Mouse (Mus musculus): Measurements from ENCODE around the gene Cela3b.

The Cela3b gene

DNA sequence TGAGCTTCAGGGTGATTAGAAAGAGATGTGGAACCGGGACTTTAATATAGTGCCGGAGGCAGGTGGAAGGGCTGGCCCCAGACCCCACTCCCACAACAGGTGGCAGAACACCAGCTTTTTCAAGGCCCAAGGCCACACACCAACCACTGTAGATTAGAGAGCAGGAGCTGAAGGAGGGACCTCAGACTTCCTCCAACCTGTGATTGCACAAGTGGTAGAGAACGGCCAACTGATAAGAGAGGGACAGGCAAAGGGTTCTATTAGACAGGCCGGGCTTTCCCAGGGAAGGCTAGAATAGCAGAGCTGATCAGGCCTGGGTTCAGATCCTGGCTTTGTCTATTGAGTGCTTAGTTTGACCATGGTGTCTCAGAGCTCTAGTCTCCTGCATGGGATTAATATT is at the start of gene Cela3b:
Gene Cela3b (minus strand): TSS at position 39 of the 400 bp plus-strand sequence.
- DNase-seq, result no peak

DNA sequence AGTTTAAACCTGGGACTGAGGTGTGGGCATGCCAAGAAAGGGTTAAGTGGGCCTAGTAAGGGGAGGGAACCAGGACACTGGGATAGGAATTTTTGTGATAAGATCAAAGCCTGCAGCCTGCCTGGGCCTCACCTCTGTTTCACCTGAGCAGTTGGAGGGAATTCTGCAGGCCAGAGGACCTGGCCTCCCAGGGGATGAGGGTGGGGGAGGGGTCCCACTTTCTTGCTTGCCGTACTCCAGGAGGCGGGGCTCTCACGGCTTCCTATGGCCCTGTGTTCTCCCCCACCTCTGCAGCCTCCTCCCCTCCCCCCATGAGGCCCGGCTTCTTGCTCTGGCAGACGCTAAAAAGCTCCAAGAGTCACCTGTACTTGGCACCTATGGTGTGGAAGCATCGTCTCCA is 49.4 kb upstream of the Cela3b start:
- DNase-seq, result no peak

GRCm38 (mm10) chr4:137478306-137478705 is 48.0 kb upstream of the Cela3b start:
- no peak for DNase-seq

DNA sequence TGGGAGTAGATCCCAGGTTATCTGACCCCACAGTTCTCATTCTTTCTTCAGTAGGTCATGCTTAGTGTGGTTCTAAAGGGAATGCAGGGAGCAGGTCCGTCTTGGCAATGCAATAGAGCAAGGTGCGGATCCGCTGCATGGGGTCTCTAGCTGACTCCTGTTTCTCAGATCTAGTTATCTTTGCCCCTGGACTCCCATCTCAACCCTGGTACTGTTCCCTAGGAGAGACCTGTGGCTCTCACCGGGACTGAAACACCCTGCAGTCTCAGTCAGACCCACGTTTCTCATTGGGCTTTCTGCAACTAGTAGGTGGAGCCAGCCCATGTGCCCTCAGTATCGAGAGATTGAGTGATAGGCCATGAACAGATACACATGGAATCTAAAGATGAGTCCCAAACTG is 47.3 kb upstream of the Cela3b start:
- DNase-seq, result no peak

DNA sequence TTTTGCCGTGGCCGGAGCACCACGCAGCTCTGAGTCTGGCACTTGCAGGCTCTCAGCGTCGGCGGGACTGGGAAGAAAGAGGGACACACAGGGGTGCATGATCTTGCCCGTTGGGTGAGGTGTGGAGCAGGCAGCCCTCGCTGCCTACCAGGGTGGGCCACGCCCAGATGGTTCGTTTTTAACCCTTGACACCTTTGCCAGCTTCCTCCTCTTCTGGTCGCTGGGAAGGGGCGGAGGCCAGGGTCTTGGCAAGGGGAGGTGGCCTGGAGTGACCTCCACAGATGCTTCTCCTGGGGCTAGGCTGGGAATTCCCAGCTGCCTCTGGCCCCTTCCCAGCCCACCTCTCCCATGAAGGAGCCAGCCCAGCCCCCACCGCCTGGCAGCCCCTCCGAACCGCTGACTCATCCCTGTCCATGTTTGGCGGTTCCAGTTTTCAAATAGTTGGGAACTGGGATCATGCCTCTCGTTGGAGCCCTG is 46.5 kb upstream of the Cela3b start:
- peak in 1 of 2 experiments; percentile 32 for DNase-seq

DNA sequence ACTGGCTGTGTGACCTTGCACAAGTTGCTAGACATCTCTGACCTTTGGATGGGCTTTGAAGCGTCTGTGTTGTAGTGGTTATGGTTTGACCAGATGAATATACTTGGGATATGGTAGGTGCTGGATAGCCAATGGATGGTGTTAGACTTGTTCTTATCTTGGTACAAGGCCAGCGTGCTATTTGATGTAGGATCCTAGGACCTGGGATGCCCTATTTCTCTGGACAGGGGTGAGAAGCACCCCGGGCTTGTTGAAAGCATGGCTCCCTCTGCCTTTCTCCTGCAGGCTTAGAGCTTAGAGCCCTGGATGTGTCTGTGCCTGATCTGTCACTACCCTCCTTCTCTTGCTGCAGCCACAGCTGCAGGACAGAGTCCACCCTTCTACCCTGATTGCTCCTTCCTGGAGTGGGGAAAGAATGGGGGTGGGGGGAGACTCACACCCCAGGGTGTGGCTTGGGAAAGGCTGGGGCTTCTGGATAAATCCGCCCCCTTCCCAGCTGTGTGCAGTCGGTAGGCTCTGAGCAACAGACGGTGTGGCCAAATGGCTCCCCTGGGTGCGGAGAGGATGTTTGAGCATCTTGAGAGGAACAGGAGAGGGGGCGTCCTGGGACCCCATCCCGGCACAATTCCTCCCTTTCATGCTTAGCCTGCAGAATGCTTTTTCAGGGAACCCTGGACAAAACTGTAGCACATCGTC is 45.9 kb upstream of the Cela3b start:
- no peak for DNase-seq

DNA sequence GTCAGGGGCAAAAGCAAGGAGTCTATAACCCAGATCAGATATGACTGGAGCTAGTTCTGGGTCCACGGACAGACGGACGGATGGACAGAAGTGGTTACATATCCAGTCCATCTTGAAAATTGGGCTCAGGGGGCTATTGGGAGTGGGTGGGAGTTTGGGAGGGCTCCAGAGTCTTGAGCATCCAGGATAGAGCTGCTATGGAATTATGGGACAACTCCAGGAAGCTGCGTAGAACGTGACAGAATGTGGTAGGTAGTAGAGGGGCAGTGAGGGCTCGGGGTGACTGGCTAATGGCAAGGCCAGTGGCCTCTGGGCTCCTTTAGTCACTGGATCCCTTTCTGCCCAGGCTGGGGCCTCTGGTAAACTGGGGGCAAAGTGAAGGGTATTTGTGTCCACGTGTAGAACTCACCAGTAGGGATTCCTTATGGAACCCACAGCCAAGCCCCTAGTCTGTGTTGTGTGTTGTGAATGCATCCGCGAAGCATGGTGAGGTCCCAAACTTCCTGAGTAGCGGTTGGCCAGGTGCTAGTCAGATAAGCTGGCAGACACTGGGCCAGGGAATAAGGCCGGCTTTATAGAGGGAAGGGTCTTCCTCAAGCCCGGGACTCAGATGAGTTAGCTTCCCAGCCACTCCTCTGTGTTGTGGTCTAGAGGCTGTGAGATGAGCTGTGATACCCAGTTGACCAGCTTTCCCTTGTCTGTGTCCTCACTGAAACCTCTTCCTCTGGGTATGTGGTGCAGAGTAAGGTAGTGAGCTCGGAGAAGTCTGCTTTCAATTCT is 45.1 kb upstream of the Cela3b start:
- no peak for DNase-seq

DNA sequence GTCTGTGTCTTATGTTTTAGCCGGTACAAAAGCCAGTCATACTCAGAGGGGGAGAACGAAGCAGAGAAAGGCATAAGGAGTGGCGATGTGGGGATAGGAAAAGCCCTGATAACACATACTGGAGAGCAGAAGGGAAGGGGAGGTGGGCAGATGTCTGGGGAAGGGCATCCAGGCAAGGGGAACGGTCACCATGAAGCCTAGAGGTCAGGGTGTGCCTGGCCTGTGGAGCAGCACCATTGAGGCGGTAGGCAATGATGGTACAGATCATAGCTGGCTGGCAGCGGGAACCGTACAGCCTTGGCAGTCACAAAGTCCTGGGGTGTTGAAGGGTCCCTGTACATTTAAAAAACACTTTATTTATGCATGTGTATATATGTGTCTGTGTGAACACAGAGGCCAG is 44.4 kb upstream of the Cela3b start:
- no peak for DNase-seq

GRCm38 (mm10) chr4:137473701-137474388 is 43.5 kb upstream of the Cela3b start:
- no peak for DNase-seq

DNA sequence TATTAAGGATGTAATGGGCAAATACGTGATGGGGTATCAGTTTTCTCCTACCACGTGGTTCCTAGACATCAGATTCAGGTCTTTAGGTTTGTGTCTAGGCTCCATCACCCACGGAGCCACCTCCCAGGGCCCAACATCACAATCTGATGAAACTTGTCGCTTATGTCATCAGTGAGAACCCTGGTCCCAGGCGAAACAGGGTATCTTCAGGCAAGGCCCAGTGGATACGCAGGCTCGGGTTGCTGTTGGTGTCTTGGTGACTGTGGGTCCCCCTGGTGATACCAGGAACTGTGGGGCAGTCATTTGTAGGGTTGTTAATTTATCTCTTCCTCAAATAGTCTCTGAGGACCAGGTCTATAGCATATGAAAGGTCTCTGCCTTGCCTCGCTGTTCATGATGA is 42.9 kb upstream of the Cela3b start:
- no peak for DNase-seq

GRCm38 (mm10) chr4:137471326-137471725 is 41.0 kb upstream of the Cela3b start:
- no peak for DNase-seq

DNA sequence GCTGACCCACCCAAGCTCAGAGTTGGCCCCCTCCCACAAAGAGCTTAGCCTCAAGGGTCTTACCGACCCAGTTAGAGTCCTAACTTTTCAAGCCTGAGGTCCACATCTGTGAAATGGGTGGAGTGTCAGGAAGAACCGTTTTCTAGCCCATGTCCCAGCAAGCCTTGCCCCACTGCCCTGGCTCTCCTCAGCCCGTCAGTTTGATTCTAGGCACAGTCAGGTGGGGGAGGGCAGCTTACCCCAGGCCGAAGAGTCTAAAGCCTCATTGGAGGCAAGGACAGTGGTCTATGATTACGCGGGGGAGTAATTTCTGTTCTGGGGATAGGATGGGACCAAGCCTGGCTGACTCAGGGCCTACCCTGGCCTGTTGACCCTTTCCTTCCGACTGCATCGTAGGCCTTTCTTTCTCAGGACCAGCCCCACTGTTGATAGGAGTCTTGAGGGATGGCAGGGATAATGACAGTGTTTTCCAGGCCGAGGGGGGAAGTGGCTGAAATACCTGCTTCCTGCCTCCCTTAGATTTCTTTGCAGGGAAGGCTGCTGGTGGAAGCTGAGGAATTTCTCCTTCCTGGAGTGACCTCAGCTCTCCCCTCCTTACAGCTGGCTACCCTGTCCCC is 40.5 kb upstream of the Cela3b start:
- no peak for DNase-seq

DNA sequence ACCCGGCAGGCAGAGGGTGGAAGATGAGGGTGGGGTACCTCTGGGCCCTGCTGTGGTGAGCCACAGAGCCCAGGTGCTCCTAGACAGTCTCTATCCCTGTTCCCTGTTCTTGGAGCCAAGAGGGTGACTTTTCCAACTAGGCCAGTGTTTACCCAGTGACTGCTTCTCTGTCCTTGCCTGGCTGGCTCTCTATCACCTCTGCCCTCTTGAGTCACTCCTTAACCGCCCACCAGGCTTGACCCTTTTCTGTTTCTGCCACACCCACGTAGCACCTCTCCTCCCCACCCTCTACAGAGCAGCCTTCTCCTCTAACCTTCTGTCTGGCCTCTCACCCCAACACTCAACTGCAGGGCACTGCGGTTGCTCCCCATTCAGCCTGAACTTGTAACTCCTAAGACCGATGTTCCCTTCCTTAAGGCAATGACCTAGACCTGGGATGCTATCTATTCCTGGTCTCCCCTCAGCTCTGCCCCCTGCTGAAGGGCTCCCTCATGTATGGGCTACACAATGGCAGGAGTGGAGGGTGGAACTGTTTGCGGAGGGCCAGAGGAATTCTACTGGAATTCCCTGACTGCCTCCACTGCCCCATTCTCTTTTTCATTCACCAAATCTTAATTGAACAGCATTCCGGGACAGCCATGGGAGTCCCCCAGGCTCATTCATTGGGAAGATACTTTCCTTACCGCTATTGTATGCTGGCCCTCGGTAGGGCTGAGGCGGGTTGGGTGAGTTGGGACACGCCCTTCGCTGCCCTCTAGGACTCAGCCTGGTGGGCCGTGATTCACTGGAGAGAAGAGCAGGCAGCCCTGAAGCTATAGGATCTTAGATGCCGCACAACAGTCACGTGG is 39.7 kb upstream of the Cela3b start:
- DNase-seq, result no peak

DNA sequence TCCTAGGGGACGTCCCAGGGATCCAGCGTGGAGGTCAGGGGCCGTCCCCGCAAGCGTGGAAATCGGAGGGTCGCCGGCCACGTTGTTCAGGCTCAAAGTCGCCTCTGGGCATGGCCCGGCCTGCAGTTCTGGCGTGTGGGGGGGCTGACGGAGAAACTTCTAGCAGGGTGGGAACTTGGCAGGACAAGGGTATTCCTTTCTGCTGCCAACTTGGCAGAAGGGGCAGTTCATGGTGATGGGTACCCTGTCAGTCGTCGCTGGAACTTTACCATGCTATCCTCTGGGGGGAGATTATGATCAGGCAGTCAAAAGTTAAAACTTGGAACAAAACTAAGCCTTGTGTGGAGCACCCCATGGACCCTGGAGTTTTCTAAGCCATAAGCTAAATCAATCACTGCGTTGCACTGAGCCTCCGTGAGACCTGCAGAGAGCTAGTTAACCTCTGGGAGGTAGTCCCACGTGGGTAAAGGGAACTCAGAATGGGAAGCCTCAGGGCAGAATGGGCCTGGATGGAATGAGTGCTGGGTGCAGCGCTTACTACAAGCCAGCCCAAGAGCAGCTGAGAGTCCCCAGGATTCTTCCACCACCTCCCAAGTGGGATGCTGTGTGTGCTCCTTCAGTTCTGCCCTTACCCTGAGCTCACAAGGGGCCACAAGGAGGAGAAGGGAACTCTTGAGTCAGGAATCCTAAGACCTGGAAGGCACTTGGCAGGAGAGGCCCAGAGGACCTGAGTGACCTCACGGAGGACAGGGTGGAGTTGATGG is 38.9 kb upstream of the Cela3b start:
- no peak for DNase-seq

DNA sequence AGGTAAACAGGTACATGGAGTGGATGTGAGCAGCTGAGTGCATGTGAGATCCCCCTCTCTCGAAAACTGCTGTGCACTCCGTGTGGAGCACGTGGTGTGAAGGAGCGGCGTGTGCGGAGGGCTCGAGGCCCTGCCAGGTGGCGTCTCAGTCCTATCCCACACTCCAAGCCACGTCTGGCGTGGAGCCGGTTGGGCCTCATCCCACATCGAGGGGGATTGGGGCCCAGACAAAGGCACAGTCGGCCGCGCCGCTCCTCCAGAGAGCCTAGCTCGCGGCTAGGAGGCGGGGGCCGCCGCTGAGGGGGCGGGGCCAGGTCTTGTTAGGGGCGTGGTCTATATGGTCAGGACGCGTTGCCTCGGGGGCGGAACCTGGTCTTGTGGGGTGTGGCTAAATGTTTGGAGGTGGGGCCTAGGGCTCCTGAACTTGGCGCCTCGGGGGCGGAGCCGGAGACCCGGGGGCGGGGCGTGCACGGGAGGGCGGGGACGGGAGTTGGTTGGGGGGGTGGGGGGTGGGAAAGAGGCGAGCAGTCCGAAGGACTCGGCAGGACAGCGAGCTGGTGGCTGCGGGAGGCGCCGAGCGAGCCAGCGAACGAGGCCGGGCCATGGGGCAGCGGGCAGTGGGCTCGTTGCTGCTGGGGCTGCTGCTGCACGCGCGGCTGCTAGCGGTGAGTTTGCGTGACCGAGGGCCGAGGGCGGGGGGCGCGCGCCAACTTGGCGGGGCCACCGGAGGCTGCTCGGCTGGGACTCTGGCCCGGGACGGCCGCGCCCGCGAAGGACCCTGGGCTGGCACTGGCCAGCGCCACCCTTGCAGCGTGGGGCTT is 38.1 kb upstream of the Cela3b start, which contains the start of gene Hspg2:
Gene Hspg2 (plus strand): TSS at position 510 of the 821 bp plus-strand sequence.
- peak; percentile 73 to 85 for DNase-seq

DNA sequence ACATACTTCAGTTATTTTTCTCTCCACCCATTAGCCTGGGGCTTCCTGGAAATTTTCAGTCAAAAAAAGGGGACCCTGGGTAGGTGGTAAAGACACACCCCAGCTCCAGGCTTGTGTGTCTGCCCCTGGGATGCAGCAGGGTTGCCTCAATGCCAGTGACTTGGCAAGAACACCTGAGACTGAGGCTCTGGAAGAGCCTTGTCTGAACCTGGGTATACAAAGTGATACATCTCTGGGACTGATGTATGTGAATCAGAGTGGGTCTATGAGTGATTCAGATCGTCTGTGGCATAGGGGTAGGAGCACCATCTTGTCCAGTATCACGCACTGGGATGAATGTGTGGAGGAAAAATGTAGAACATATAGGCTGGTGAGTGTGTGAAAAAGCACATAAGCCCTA is 37.2 kb upstream of the Cela3b start:
- DNase-seq, result no peak

- DNase-seq, result no peak
These were observed 36.7 kb upstream of the Cela3b start for GRCm38 (mm10) chr4:137466991-137467390.

DNA sequence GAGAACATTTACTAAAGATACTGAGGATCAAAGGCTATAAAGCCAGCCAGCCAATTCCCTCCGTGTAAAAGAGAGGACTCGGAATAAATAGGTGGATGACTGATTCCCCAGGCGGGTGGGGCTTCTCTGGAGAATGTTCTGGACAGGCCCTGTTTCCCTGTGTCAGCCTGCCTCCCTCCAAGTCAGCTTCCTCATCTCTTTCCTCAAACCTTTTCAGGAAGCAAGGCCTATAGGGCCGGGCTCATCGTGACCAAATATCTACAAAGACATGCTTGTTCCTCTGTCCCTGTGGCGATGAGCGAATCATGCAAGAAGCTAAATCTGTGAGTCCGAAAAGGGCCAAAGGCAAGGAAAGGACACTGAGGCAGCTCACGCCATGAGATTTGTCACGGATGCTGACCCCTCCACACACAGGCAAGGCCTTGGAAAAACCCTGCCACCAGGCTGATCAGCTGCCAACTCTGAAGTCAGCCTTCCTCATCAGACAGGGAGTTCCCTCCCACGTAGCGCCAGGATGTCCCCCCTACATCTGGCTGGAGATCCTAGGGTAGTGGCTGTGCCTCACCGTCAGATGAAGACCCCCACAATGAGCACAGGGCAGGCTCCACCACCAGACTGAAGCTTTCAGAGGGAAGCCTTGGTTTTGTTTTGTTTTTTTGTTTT is 34.9 kb upstream of the Cela3b start:
- DNase-seq, result no peak

DNA sequence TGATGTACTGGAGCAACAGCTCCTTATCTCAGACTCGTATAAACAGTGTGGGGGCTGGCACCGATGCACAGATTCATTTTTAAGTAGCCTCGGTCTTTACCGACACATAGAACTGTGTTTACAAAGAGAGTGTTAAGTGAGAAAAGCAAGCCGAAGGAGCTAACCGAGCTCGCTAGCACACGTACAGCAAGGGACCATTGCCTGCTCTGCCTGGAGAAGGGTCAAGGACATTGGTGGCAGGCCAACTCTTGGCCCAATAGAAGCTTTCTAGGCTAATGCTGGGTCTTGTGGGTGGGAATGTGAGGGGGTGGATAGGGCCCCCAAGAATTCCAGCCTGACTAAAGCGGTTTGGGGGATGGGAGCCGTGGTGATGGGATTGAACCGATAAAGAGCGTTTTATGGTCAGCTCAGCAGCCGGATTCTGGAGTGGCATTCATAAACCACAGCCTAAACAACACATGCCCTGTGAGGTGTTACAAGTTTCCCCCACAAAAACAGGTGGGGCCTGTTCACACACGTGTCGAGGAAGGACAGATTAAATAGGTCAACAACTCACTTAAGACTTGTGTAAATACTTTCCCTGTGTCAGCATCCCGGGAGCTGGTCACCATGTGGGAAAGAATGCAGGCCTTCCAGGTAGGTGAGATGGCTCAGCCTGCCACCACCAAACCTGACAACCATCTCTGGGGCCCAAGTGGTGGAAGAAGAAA is 31.8 kb upstream of the Cela3b start:
- DNase-seq, result no peak
